Mouse (Mus musculus) kidney, postnatal 0 days (tissue): ENCODE measurements around the gene Tmem132d. TPM values are rescaled to one million over a fixed set of nuclear protein-coding genes. Genes with fewer than 3 reads are reported as not detected.

Experiments
- ATAC-seq: fragments of 200-750 bp; cut with Nextera tagmentation; replicated peaks from 2 replicates; pipeline ENCODE4 v1.8.0; 2017; ENCODE audit warnings: low read depth, moderate number of reproducible peaks, moderate TSS enrichment, moderate library complexity; ENCODE audit not compliant: low FRiP score
- DNase-seq: peaks from one replicate; pipeline ENCODE4 v3.0.0-alpha.2; 2016; ENCODE audit warnings: low spot score
- H3K27ac ChIP-seq: fragments of 300-500 bp; sonication (generic); 2 replicates; pipeline ENCODE4 v1.5.1; 2014; ENCODE audit warnings: mild to moderate bottlenecking
- H3K27me3 ChIP-seq: fragments of 300-500 bp; sonication (generic); 2 replicates; pipeline ENCODE4 v1.6.1; 2014; ENCODE audit warnings: low read length, mixed read lengths; ENCODE audit not compliant: insufficient read depth
- H3K36me3 ChIP-seq: fragments of 300-500 bp; sonication (generic); 2 replicates; pipeline ENCODE4 v1.6.1; 2014; ENCODE audit warnings: low read length, mixed read lengths; ENCODE audit not compliant: insufficient read depth
- H3K4me1 ChIP-seq: fragments of 300-500 bp; sonication (generic); replicated peaks from 2 replicates; pipeline ENCODE4 v1.6.1; 2014; ENCODE audit warnings: antibody characterized with exemption, low read length, mixed read lengths; ENCODE audit not compliant: insufficient read depth
- H3K4me2 ChIP-seq: fragments of 300-500 bp; sonication (generic); 2 replicates; pipeline ENCODE4 v1.6.1; 2014; ENCODE audit warnings: mild to moderate bottlenecking, low read length, moderate library complexity, mixed read lengths
- H3K4me3 ChIP-seq: fragments of 300-500 bp; sonication (generic); replicated peaks from 2 replicates; pipeline ENCODE4 v1.5.1; 2014; ENCODE audit warnings: low read depth, low read length
- H3K9ac ChIP-seq: fragments of 300-500 bp; sonication (generic); 2 replicates; pipeline ENCODE4 v1.6.1; 2014; ENCODE audit warnings: low read depth, low read length
- H3K9me3 ChIP-seq: fragments of 300-500 bp; sonication (generic); replicated peaks from 2 replicates; pipeline ENCODE4 v1.6.1; 2016; ENCODE audit warnings: low read length, inconsistent platforms, mixed read lengths
- CTCF ChIP-seq: IDR thresholded peaks from 2 replicates; pipeline ENCODE4 v1.5.1; 2016; ENCODE audit warnings: antibody characterized with exemption, low read depth, mild to moderate bottlenecking, moderate library complexity
- WGBS: fragments of 180-500 bp; shearing (Covaris S2); extraction: QIAGEN DNeasy Blood & Tissue Kit; methylation state at CpG from one replicate; pipeline ENCODE4 v1.1.7; 2014; 5-methylcytosine and 5-hydroxymethylcytosine counted together
- polyA plus RNA-seq: library from polyadenylated mRNA; unstranded; fragments of >200 nt; fragmentation: Nextera tagmentation; extraction: Ambion mirVana; gene quantifications from 2 replicates; pipeline ENCODE4 v1.2.1, GENCODE M21; 2015

Tmem132d gene
- polyA plus RNA-seq, 1 experiment from 2014 or later, result 0.14 TPM

- H3K9me3 ChIP-seq, result no peaks in the 10 kb centered on the region
- DNase-seq (no peak), ATAC-seq (no peak)
- WGBS, result 42% methylated on average over 6 of the region's 6 CpGs
- H3K4me3 ChIP-seq, result no peak overlapping the region
- H3K4me1 ChIP-seq, result no peaks in the 10 kb centered on the region
- no peaks in the 10 kb centered on the region for H3K27me3 ChIP-seq
- TF ChIP-seq CTCF, result no peak
- H3K27ac ChIP-seq, result no peak overlapping the region
- no peak overlapping the region for H3K9ac ChIP-seq
- H3K36me3 ChIP-seq, result no peaks in the 10 kb centered on the region
- no peak overlapping the region for H3K4me2 ChIP-seq
These were observed 19.3 kb upstream of the Tmem132d start for GRCm38 (mm10) chr5:128452196-128452595.

GRCm38 (mm10) chr5:128450808-128451207, 17.9 kb upstream of the Tmem132d start:
- Histone ChIP-seq H3K4me2 (no peak overlapping the region), H3K4me1 (no peaks in the 10 kb centered on the region), H3K27me3 (no peaks in the 10 kb centered on the region), H3K27ac (no peak overlapping the region), H3K9me3 (no peaks in the 10 kb centered on the region), H3K4me3 (no peak overlapping the region), H3K9ac (no peak overlapping the region), H3K36me3 (no peaks in the 10 kb centered on the region)
- DNase-seq, result no peak
- 81% methylated on average over 3 of the region's 3 CpGs for WGBS
- peak; percentile 58 for TF ChIP-seq CTCF
- no peak for ATAC-seq

GRCm38 (mm10) chr5:128444876-128445275, 12.0 kb upstream of the Tmem132d start:
- Histone ChIP-seq H3K4me1 (no peaks in the 10 kb centered on the region), H3K9ac (no peak overlapping the region), H3K9me3 (no peaks in the 10 kb centered on the region), H3K27me3 (peaks cover 10% of the 10 kb centered on the region; the same call in 1 of the 2 replicates), H3K4me2 (no peak overlapping the region), H3K4me3 (no peak overlapping the region), H3K36me3 (no peaks in the 10 kb centered on the region), H3K27ac (no peak overlapping the region)
- DNase-seq (no peak), ATAC-seq (no peak)
- no peak for TF ChIP-seq CTCF
- 21% methylated on average over 6 of the region's 6 CpGs for WGBS

- H3K4me2 ChIP-seq, result no peak overlapping the region
- H3K36me3 ChIP-seq, result no peaks in the 10 kb centered on the region
- no peak for TF ChIP-seq CTCF
- DNase-seq (no peak), ATAC-seq (no peak)
- H3K27ac ChIP-seq, result no peak overlapping the region
- H3K4me3 ChIP-seq, result no peak overlapping the region
- H3K4me1 ChIP-seq, result no peaks in the 10 kb centered on the region
- H3K9ac ChIP-seq, result no peak overlapping the region
- WGBS, result 36% methylated on average over 4 of the region's 4 CpGs
- H3K9me3 ChIP-seq, result no peaks in the 10 kb centered on the region
- H3K27me3 ChIP-seq, result peaks cover 11% of the 10 kb centered on the region; the same call in 1 of the 2 replicates
These were observed 11.0 kb upstream of the Tmem132d start for GRCm38 (mm10) chr5:128443848-128444247.

- ATAC-seq, result no peak
- Histone ChIP-seq H3K36me3 (no peaks in the 10 kb centered on the region), H3K4me3 (no peak overlapping the region), H3K27ac (no peak overlapping the region), H3K4me1 (no peaks in the 10 kb centered on the region), H3K9me3 (no peaks in the 10 kb centered on the region), H3K9ac (no peak overlapping the region), H3K27me3 (peaks cover 22% of the 10 kb centered on the region), H3K4me2 (no peak overlapping the region)
- 10% methylated on average over 5 of the region's 5 CpGs for WGBS
- DNase-seq, result no peak
- no peak for TF ChIP-seq CTCF
These were observed 8.2 kb upstream of the Tmem132d start for GRCm38 (mm10) chr5:128441121-128441520.

- Histone ChIP-seq H3K4me3 (no peak overlapping the region), H3K27me3 (peaks cover 21% of the 10 kb centered on the region)
These were observed 7.0 kb upstream of the Tmem132d start for GRCm38 (mm10) chr5:128439828-128440227.

GRCm38 (mm10) chr5:128438078-128438477, 5.2 kb upstream of the Tmem132d start:
- H3K27ac ChIP-seq, result no peak overlapping the region
- no peaks in the 10 kb centered on the region for H3K9me3 ChIP-seq
- no peaks in the 10 kb centered on the region for H3K36me3 ChIP-seq
- 54% methylated on average over 16 of the region's 16 CpGs for WGBS
- peaks cover 29% of the 10 kb centered on the region for H3K27me3 ChIP-seq
- ATAC-seq (no peak), DNase-seq (no peak)
- no peak overlapping the region for H3K4me2 ChIP-seq
- H3K4me1 ChIP-seq, result no peaks in the 10 kb centered on the region
- no peak for TF ChIP-seq CTCF
- H3K9ac ChIP-seq, result no peak overlapping the region
- no peak overlapping the region for H3K4me3 ChIP-seq

More at GRCm38 (mm10) chr5:128439828-128440227, 7.0 kb upstream of the Tmem132d start:
- H3K4me2 ChIP-seq, result no peak overlapping the region
- H3K36me3 ChIP-seq, result no peaks in the 10 kb centered on the region
- no peak overlapping the region for H3K27ac ChIP-seq
- ATAC-seq, result no peak
- DNase-seq, result peak; percentile 40
- no peaks in the 10 kb centered on the region for H3K9me3 ChIP-seq
- WGBS, result under 1% methylated on average over 5 of the region's 5 CpGs
- TF ChIP-seq CTCF, result peak; percentile 89
- no peak overlapping the region for H3K9ac ChIP-seq
- H3K4me1 ChIP-seq, result no peaks in the 10 kb centered on the region
